Mouse (Mus musculus) forebrain, embryonic 12.5 days (tissue): ENCODE measurements around the gene Ubxn4. TPM values are rescaled to one million over a fixed set of nuclear protein-coding genes. Genes with fewer than 3 reads are reported as not detected.
"Not testable (repeated sequence)": the region's sequence is repeated elsewhere in the genome, so short reads cannot be mapped to it uniquely, and the experiment has no call there.

Experiments used
- ATAC-seq: fragments of 200-750 bp; cut with Nextera tagmentation; 2 replicates; pipeline ENCODE4 v1.8.0; 2017; ENCODE audit warnings: moderate TSS enrichment; ENCODE audit not compliant: low FRiP score
- H3K27ac ChIP-seq: fragments of 300-500 bp; sonication (generic); 2 replicates; pipeline ENCODE4 v1.5.1; 2016; ENCODE audit warnings: mild to moderate bottlenecking
- H3K27me3 ChIP-seq: fragments of 300-500 bp; sonication (generic); 2 replicates; pipeline ENCODE4 v1.6.1; 2016; ENCODE audit warnings: mild to moderate bottlenecking
- H3K36me3 ChIP-seq: fragments of 300-500 bp; sonication (generic); replicated peaks from 2 replicates; pipeline ENCODE4 v1.6.1; 2016; ENCODE audit warnings: mild to moderate bottlenecking
- H3K4me1 ChIP-seq: fragments of 300-500 bp; sonication (generic); 2 replicates; pipeline ENCODE4 v1.6.1; 2016
- H3K4me2 ChIP-seq: fragments of 300-500 bp; sonication (generic); 2 replicates; pipeline ENCODE4 v1.6.1; 2016; ENCODE audit warnings: mild to moderate bottlenecking, moderate library complexity
- H3K4me3 ChIP-seq: fragments of 300-500 bp; sonication (generic); replicated peaks from 2 replicates; pipeline ENCODE4 v1.5.1; 2016; ENCODE audit warnings: mild to moderate bottlenecking
- H3K9ac ChIP-seq: fragments of 300-500 bp; sonication (generic); 2 replicates; pipeline ENCODE4 v1.6.1; 2016; ENCODE audit warnings: mild to moderate bottlenecking
- H3K9me3 ChIP-seq: fragments of 300-500 bp; sonication (generic); 2 replicates; pipeline ENCODE4 v1.6.1; 2016
- WGBS: fragments of 180-500 bp; shearing (Covaris S2); methylation state at CpG from one replicate; pipeline ENCODE4 v1.1.7; 2016; 5-methylcytosine and 5-hydroxymethylcytosine counted together
- polyA plus RNA-seq: library from polyadenylated mRNA; unstranded; fragments of >200 nt; fragmentation: Nextera tagmentation; extraction: Ambion mirVana; gene quantifications from 2 replicates; pipeline ENCODE4 v1.2.1, GENCODE M21; 2016

The Ubxn4 gene
- polyA plus RNA-seq, 1 experiment from 2014 or later = 74.5 TPM

DNA sequence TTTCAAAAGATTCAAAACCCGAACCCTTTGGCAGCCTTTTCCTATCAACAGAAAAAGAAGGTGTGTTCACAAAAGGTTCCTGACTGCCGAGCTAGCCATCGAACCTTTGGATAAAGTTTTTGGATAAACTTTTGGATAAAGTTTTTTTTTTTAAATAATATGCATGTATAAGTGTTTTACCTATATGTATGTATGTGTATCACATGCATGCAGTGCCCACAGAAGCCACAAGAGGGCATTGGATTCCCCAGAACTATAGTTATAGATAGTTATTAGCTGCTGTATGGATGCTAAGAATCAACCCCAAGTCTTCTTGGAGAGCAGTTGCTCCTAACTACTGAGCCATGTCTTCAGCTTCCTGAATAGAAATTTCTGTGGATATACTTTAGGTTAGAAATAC is 38.0 kb downstream of the Ubxn4 start:
- H3K4me3 ChIP-seq = no peak overlapping the region
- 94% methylated on average over 3 of the region's 3 CpGs for WGBS
- no peaks in the 10 kb centered on the region for H3K27me3 ChIP-seq
- H3K9ac ChIP-seq = no peak overlapping the region
- H3K36me3 ChIP-seq = peaks cover 52% of the 10 kb centered on the region
- no peaks in the 10 kb centered on the region for H3K4me1 ChIP-seq
- H3K9me3 ChIP-seq = no peaks in the 10 kb centered on the region
- H3K4me2 ChIP-seq = no peak overlapping the region
- no peak overlapping the region for H3K27ac ChIP-seq
- ATAC-seq = no peak

DNA sequence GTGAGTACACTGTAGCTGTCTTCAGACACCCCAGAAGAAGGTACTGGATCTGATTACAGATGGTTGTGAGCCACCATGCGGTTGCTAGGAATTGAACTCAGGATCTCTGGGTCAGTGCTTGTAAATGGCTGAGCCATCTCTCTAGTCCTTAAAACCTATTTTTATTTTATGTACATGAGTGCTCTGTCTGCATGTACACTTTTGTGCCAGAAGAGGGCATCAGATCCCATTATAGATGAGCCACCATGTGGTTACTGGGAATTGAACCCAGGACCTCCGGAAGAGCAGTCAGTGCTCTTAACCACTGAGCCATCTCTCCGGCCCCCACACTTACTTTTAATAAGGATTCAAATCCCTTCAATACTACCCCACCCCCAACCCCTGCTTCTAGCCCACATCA is 39.2 kb downstream of the Ubxn4 start:
- no peak for ATAC-seq
- peaks cover 41% of the 10 kb centered on the region for H3K36me3 ChIP-seq
- WGBS = 88% methylated on average over 3 of the region's 3 CpGs

DNA sequence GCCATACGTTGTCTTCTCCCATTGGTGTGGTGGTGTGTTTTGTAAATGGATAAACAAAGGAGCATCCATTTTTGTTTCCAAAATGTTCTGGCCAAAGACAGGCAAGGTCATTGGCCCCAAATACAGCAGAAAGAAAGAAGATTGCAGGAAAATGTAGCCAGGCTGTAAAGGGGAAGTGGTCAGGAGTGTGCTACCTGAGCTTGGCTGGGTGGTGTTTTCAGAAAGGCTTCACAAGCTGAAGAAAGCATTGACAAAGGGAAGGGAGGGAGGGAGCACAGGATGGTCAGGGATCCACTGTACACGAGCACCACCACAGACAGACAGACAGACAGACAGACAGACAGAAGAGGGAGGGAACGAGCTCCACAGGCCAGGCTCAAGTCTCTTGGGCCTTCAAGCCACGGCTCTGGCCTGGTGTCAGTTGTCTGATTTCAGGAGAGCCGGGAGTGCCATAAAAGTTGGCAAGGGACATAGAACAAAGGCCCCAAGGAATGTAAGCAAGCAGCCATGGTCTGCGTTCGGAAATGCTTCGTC is 40.5 kb downstream of the Ubxn4 start:
- no peak overlapping the region for H3K9ac ChIP-seq
- H3K9me3 ChIP-seq = no peaks in the 10 kb centered on the region
- H3K4me3 ChIP-seq = no peak overlapping the region
- H3K4me1 ChIP-seq = no peaks in the 10 kb centered on the region
- peaks cover 28% of the 10 kb centered on the region for H3K36me3 ChIP-seq
- H3K27ac ChIP-seq = no peak overlapping the region
- 94% methylated on average over 8 of the region's 8 CpGs for WGBS
- no peaks in the 10 kb centered on the region for H3K27me3 ChIP-seq
- ATAC-seq = no peak
- no peak overlapping the region for H3K4me2 ChIP-seq

More for the DNA sequence above, 39.2 kb downstream of the Ubxn4 start:
- Histone ChIP-seq H3K4me1 (no peaks in the 10 kb centered on the region), H3K9me3 (no peaks in the 10 kb centered on the region), H3K27me3 (no peaks in the 10 kb centered on the region), H3K4me3 (no peak overlapping the region), H3K9ac (no peak overlapping the region), H3K27ac (no peak overlapping the region), H3K4me2 (no peak overlapping the region)

DNA sequence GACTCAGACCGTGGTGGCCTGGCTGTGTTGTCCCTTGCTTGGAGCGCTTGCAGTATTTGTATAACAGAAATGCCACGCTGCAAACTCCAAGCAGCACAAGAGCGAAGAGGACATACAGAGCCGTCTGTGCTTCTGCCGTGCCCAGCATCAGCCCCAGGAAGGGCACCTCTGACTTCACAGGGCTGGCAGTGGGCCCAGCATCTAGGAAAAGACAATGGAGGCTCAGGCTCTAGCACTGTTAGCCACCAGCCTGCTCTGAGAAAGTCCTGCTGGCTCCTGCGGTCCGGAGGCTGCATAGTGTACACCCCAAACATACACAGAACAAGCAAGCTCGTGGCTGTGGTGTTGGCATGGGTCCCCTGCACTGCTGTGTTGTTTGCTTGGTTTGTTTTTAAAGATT is 41.4 kb downstream of the Ubxn4 start:
- H3K9ac ChIP-seq = no peak overlapping the region
- no peak overlapping the region for H3K4me3 ChIP-seq
- no peak overlapping the region for H3K4me2 ChIP-seq
- 87% methylated on average over 9 of the region's 9 CpGs for WGBS
- no peaks in the 10 kb centered on the region for H3K27me3 ChIP-seq
- no peaks in the 10 kb centered on the region for H3K4me1 ChIP-seq
- H3K36me3 ChIP-seq = peaks cover 19% of the 10 kb centered on the region
- no peaks in the 10 kb centered on the region for H3K9me3 ChIP-seq
- H3K27ac ChIP-seq = no peak overlapping the region
- no peak for ATAC-seq

DNA sequence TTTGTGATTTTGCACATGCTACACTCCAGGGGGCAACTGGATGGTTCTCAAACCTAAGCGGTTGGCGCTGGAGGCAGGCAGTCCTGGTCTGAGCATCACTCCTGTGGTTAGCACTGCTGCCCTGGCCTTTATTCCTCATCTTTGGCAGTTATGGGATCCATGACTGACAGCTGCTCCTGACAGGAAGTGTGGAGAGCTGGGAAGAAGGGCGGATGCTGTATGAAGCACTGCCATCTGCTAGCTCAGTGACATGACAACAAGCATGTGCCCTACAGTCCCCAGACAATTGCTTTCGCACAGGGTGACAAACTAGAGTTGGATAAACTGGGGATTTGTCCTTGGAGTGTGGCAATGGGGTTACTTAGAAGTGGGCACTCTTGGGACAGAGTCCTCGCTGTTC is 46.5 kb downstream of the Ubxn4 start:
- Histone ChIP-seq H3K27me3 (no peaks in the 10 kb centered on the region), H3K9me3 (no peaks in the 10 kb centered on the region), H3K27ac (no peak overlapping the region), H3K4me1 (no peaks in the 10 kb centered on the region), H3K4me2 (no peak overlapping the region), H3K36me3 (no peaks in the 10 kb centered on the region; the same call in 1 of the 2 replicates), H3K9ac (no peak overlapping the region), H3K4me3 (no peak overlapping the region)
- 88% methylated on average over 5 of the region's 5 CpGs for WGBS
- no peak for ATAC-seq

DNA sequence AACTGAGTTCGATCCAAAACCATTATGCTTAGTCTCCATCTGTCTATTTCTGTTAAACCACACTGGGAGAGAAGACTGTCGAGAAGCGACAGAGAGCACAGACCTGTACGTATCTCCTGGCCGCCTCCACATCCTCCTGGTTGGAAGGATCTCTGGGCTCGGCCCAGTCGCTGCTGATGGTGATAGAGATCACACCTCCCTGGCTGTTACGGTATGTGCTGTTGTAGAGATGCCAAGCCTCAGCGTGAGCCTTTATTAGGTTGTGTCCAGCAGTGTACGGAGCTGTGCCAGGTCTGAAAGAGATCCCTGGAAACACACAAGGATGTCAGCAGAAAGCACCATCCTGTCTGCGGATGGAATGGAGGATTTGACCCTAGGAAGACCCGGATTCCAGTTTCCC is 49.8 kb downstream of the Ubxn4 start:
- 92% methylated on average over 12 of the region's 12 CpGs for WGBS
- no peak for ATAC-seq
- Histone ChIP-seq H3K4me2 (no peak overlapping the region), H3K27ac (no peak overlapping the region), H3K27me3 (no peaks in the 10 kb centered on the region), H3K36me3 (no peaks in the 10 kb centered on the region), H3K9ac (no peak overlapping the region), H3K4me3 (no peak overlapping the region), H3K9me3 (no peaks in the 10 kb centered on the region), H3K4me1 (no peaks in the 10 kb centered on the region)

DNA sequence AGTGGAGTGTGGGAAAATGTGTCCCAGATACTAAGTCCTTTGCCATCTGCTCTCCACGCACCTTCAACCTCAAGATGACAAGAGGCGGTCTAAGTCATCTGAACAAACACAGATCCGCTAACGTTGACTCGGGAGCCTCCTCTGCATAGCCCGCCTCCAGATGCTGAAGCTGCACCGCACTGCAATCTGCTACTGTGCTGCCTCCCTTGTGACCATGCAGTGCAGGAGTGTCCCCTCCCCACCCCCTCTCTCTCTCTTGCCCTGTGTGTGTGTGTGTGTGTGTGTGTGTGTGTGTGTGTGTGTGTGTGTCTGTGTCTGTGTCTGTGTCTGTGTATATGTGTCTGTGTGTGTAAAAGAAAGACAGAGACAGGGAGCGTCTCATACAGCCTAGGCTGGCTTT is 51.5 kb downstream of the Ubxn4 start:
- Histone ChIP-seq H3K36me3 (no peaks in the 10 kb centered on the region), H3K27ac (no peak overlapping the region), H3K4me1 (no peaks in the 10 kb centered on the region), H3K4me3 (no peak overlapping the region), H3K9me3 (no peaks in the 10 kb centered on the region), H3K27me3 (no peaks in the 10 kb centered on the region), H3K4me2 (no peak overlapping the region), H3K9ac (no peak overlapping the region)
- no peak for ATAC-seq
- WGBS = 79% methylated on average over 8 of the region's 8 CpGs

DNA sequence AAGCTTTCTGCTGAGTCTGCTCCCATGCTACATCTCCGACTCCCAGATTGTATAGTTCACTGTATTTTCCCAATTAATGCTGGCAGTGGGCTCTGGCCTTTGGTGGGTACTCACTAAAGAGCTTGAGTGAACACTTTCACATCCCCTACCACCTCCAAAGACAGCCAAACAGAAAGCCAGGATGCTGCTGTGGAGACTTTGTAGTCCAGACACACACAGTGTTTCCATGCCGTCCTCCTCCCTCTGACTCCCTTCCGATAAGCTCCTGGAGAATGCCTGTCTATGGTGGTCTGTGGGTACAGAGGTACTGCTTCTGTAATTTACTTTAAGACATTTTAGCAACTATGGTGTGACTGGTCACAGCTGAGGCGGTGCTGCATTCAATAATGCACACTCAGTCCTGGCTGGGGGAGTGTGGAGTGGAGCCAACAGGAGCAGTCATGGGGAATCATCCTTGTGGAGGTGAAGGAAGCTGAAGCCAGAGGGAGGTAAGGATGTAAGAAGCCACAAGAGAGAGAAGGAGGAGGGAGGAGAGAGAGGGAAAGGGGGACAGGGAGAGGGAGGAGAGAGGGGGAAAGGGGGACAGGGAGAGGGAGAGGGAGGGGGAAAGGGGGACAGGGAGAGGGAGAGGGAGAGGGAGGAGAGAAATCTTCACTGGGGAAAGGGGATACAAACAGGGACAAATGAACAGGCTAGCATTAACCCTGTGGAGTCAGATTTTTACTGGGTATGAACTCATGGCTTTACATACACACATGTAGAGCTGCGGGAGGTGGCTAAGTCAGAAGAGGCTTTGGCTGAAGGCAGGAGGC is 52.2 kb downstream of the Ubxn4 start:
- 0 out of 2 replicates have a peak, but pooled peaks cover 2% of the 10 kb centered on the region for H3K36me3 ChIP-seq
- ATAC-seq = no peak
- 75% methylated on average over 5 of the region's 5 CpGs for WGBS
- H3K27ac ChIP-seq = no peak overlapping the region
- no peak overlapping the region for H3K4me2 ChIP-seq
- H3K27me3 ChIP-seq = no peaks in the 10 kb centered on the region
- H3K4me1 ChIP-seq = no peaks in the 10 kb centered on the region
- H3K9me3 ChIP-seq = no peaks in the 10 kb centered on the region
- H3K9ac ChIP-seq = 0 out of 2 replicates have a peak overlapping the region, but pooled peaks have one; percentile 1
- H3K4me3 ChIP-seq = no peak overlapping the region

DNA sequence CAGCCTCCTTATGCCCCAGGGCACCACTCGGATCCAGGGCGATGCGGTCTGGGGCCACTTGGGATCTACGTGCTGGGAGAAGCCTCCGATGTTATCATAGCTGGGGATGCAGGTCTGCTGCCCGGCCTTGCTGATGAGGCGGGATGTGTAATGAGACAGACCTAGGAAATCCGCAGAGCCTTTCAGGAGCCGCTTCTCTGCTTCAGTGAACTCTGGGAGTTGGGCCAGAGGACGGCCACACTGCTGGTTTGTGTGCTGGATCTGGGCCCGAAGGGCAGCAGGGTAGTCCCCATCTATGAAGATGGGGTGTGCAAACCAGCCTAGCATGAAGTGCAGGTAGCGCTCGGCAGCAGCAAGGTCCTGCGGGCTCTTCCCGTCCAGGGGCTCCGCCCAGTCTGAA is 60.1 kb downstream of the Ubxn4 start:
- 89% methylated on average over 16 of the region's 16 CpGs for whole genome bisulfite sequencing
- H3K9me3 ChIP-seq = 0 out of 2 replicates have a peak, but pooled peaks cover 3% of the 10 kb centered on the region
- no peaks in the 10 kb centered on the region for H3K27me3 ChIP-seq
- 0 out of 2 replicates have a peak, but pooled peaks have one; percentile 14 for ATAC-seq
- H3K4me1 ChIP-seq = no peaks in the 10 kb centered on the region
- no peak overlapping the region for H3K9ac ChIP-seq
- no peak overlapping the region for H3K4me3 ChIP-seq
- H3K36me3 ChIP-seq = 0 out of 2 replicates have a peak, but pooled peaks cover 5% of the 10 kb centered on the region
- H3K27ac ChIP-seq = no peak overlapping the region
- H3K4me2 ChIP-seq = no peak overlapping the region

DNA sequence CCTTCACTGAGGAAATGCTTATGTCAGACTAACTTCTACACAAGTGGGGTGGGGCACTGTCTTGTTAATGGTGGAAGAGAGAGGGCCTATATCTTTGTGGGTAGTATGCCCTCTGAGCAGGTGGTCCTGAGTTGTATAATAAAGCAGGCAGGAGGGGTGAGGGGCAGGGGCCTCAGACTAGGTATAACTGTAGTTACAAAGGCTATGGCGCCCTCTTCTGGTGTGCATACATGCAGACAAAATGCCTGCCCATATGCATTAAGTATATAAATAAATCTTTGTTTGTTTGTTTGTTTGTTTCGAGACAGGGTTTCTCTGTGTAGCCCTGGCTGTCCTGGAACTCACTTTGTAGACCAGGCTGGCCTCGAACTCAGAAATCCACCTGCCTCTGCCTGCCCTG is 65.3 kb downstream of the Ubxn4 start:
- H3K4me2 ChIP-seq = no peak overlapping the region
- WGBS = 87% methylated on average over 3 of the region's 3 CpGs
- ATAC-seq = no peak
- H3K4me3 ChIP-seq = no peak overlapping the region
- H3K9ac ChIP-seq = no peak overlapping the region
- no peak overlapping the region for H3K27ac ChIP-seq
- H3K9me3 ChIP-seq = no peaks in the 10 kb centered on the region
- H3K36me3 ChIP-seq = no peaks in the 10 kb centered on the region; the same call in 1 of the 2 replicates
- no peaks in the 10 kb centered on the region for H3K27me3 ChIP-seq
- no peaks in the 10 kb centered on the region for H3K4me1 ChIP-seq

DNA sequence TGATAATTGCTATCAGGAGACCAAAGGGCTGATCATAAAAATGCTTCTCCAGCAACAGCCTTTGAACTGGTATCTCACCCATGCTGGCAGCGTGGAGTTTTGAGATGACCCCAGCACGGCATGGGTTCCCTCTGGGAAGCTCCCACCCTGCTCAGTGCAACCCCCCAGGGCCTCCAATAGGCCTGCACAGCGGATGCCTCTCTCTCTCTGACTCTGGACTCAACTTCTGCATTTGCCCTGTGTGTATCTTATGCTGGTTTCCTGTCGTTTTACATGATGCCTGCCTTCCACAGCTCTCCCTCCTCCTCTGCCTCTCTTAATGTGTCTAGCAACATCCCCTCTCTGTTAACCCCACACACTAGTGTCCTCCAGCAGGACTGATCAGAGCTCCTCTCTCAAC is 70.9 kb downstream of the Ubxn4 start:
- Histone ChIP-seq H3K4me3 (no peak overlapping the region), H3K27me3 (no peaks in the 10 kb centered on the region), H3K9me3 (no peaks in the 10 kb centered on the region), H3K36me3 (no peaks in the 10 kb centered on the region; the same call in 1 of the 2 replicates), H3K27ac (no peak overlapping the region), H3K9ac (no peak overlapping the region), H3K4me1 (no peaks in the 10 kb centered on the region), H3K4me2 (no peak overlapping the region)
- no peak for ATAC-seq
- 78% methylated on average over 4 of the region's 4 CpGs for WGBS

DNA sequence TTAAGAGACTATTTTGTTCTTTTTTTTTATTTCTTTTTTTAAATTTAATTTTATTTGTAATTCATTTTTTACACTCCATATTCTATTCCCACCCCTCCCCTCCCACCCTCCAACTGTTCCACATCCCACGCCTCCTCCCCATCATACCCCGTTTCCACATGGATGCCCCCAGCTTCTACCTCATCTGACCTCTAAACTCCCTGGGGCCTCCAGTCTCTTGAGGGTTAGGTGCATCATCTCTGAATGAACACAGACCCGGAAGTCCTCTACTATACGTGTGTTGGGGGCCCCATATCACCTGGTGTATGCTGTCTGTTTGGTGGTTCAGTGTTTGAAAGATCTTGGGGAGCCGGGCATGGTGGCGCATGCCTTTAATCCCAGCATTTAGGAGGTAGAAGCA is 75.5 kb downstream of the Ubxn4 start:
- not testable (repeated sequence) for H3K4me1 ChIP-seq, H3K4me2 ChIP-seq, H3K9ac ChIP-seq, H3K27me3 ChIP-seq, H3K4me3 ChIP-seq, H3K27ac ChIP-seq, H3K9me3 ChIP-seq, ATAC-seq, H3K36me3 ChIP-seq
- WGBS = 88% methylated on average over 6 of the region's 6 CpGs
